Mouse (Mus musculus) thymus, adult 2 months (tissue): ENCODE data around the gene Sh2d2a.

Source experiments
- CTCF ChIP-seq: fragments of 200-500 bp; IDR thresholded peaks from 2 replicates; pipeline ENCODE4 v1.5.1; 2012; ENCODE audit warnings: mild to moderate bottlenecking, control low read depth, low read length, moderate library complexity, borderline replicate concordance; ENCODE audit not compliant: control insufficient read depth, poor library complexity, insufficient read depth; ENCODE audit errors: extremely low read depth
- POLR2A ChIP-seq: fragments of 200-500 bp; IDR thresholded peaks from 2 replicates; pipeline ENCODE4 v1.6.1; 2012; ENCODE audit warnings: mild to moderate bottlenecking, low read length, control low read depth, moderate library complexity; ENCODE audit not compliant: control insufficient read depth, poor library complexity, insufficient read depth; ENCODE audit errors: extremely low read depth

- TF ChIP-seq POLR2A (peak; percentile 93), CTCF (no peak; the same call in 1 of the 2 replicates)
Observed at GRCm38 (mm10) chr3:87846650-87847110, at the start of gene Sh2d2a.
